Mouse (Mus musculus): ENCODE measurements around the gene Rabep2. TPM values are rescaled to one million over a fixed set of nuclear protein-coding genes. Genes with fewer than 3 reads are reported as not detected.
A peak's percentile ranks its signal among the peaks of the same experiment; 100 is the strongest.

Gene Rabep2
- polyA plus RNA-seq, 1 experiment from 2014 or later, result 18.7 TPM

DNA sequence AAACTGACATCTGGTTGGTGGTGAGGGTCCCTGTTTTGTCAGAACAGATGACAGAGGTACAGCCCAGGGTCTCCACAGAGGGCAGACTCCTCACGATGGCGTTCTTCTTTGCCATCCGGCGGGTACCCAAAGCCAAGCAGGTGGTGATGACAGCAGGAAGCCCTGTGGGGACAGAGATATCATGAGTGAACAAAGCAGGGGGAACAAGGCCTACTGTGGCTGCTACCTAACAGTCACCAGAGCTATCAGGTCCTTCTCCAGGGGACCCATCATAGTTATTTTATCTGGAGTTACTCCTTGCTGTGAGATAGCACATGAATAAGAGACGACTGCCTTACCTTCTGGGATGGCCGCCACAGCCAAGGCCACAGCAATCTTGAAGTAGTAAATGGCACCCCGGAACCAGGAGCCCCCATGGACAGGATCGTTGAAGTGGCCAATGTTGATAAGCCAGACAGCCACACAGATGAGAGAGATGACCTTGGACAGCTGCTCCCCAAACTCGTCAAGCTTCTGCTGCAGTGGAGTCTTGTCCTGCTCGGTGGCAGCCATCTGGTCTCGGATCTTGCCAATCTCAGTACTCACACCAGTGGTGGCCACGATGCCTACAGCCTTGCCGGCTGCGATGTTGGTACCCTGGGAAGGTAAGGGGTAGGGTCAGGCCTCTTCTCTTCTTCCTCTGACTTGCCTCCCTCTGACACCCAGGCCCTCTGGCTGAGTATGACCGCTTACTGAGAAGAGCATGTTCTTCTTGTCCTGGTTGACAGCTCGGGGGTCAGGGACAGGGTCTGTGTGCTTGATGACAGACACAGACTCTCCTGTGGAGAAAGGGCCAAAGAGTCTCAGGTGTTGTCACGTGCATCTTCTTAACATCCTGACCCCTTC lies 28.1 kb downstream of the Rabep2 start:
- Histone ChIP-seq H3K36me3 (ENCODE audit: poor library complexity, severe bottlenecking) (no peaks in the 10 kb centered on the region), H3K4me2 (no peak overlapping the region), H3K27me3 (no peaks in the 10 kb centered on the region), H3K9ac (no peak overlapping the region), H3K4me1 (no peaks in the 10 kb centered on the region), H3K9me3 (replicated peaks) (no peaks in the 10 kb centered on the region), H3K4me3 (no peak overlapping the region), H3K27ac (no peak overlapping the region)
- no peak for ATAC-seq
- WGBS, result 88% methylated on average over 17 of the region's 17 CpGs

DNA sequence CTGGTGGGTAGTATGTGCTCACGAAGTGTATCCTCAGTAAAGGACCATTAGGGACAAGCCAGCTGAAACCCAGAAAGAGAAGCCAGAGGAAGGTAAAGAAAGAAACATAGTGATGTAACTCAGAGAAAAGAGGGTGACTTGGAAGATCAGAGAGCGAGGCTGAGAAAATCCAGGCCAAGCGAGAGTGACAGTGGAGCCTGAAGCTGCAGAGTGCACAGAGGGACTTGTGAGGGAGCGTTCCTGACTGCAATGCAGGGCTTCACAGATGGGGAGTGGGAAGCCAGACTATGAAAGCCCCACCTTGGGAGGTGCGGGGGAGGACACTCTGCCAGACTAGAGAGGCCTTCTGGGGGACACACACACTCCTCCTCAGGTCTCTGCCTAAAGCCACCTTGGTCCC lies 29.7 kb downstream of the Rabep2 start:
- H3K27me3 ChIP-seq, result no peaks in the 10 kb centered on the region
- no peaks in the 10 kb centered on the region for H3K9me3 ChIP-seq (replicated peaks)
- no peaks in the 10 kb centered on the region for H3K4me1 ChIP-seq
- no peak for ATAC-seq
- H3K4me2 ChIP-seq, result no peak overlapping the region
- H3K4me3 ChIP-seq, result no peak overlapping the region
- WGBS, result 84% methylated on average over 5 of the region's 5 CpGs
- no peaks in the 10 kb centered on the region for H3K36me3 ChIP-seq (ENCODE audit: poor library complexity, severe bottlenecking)
- H3K9ac ChIP-seq, result no peak overlapping the region
- H3K27ac ChIP-seq, result no peak overlapping the region

DNA sequence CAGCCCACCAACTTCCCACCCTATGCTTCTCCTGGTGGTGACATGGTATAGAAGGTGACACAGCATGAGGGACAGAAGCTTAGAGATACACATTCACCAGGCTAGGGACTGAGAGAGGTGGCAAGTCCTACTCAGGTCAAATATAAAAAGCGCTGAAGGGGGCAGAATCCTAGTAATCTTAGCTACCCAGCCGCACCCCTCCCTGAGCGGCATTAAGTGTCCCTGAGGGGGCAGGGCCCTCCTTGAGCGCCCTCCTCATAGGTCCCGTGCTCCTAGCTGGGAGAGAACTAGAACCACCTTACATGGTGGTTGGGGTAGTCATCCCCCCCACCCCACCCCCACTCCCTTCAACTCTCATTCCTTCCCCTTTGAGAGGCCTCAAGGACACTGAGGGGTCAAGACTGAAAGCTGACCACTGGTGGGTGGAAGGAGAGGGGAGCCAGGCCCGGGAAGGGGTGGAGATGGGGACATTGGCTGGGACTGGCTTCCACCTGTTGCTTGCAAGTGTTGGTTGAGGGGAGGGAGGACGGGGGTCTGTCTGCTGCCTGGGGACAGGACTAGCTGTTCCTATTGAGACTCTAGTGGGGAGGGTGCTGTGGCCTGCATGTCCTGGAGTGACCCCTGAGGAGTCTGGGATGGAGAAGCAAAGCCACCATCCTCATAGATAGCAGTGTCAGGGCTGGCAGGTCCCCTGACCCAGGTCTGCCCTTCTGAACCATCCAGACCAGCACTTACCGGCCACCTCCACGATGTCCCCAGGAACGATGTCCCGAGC lies 30.5 kb downstream of the Rabep2 start:
- H3K36me3 ChIP-seq (ENCODE audit: poor library complexity, severe bottlenecking), result no peaks in the 10 kb centered on the region
- no peak overlapping the region for H3K27ac ChIP-seq
- no peak overlapping the region for H3K4me2 ChIP-seq
- no peaks in the 10 kb centered on the region for H3K4me1 ChIP-seq
- ATAC-seq, result no peak
- no peaks in the 10 kb centered on the region for H3K9me3 ChIP-seq (replicated peaks)
- no peak overlapping the region for H3K9ac ChIP-seq
- WGBS, result 86% methylated on average over 11 of the region's 11 CpGs
- H3K27me3 ChIP-seq, result no peaks in the 10 kb centered on the region
- no peak overlapping the region for H3K4me3 ChIP-seq

DNA sequence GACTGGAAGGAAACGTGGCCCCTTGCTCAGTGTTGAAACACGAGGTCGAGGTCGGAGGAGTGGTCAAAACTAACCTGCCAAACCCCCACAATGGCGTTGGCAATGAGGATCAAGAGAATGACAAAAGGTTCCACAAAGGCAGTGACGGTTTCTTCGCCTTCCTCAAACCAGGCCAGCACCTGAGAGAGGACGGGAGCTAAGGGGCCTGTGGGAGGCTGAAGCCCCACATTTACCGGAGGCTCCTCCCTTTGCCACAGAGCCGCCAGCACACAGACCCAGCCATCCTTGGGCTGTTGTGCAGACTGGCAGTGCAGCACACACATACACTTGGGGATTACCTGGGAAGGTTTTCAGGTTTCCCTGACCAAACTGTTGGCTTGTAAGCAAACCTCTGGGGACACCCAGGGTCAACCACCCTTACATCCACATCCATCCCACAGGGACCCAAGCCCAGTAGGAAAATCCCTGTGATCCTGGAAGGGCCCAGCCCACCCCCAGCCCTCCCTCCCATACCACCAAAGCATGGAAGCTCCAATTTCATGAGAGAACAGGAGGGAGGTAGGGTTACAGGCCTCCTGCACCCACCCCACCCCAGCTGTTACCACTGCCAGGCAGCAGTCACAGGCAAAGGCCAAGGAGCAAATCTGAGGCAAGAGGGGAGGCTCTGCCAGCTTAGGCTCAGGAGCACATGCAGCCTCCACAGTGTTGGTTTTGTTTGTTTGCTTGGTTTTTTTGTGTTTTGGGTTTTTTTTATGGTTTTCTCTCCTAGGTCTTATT lies 32.3 kb downstream of the Rabep2 start:
- ATAC-seq, result no peak

DNA sequence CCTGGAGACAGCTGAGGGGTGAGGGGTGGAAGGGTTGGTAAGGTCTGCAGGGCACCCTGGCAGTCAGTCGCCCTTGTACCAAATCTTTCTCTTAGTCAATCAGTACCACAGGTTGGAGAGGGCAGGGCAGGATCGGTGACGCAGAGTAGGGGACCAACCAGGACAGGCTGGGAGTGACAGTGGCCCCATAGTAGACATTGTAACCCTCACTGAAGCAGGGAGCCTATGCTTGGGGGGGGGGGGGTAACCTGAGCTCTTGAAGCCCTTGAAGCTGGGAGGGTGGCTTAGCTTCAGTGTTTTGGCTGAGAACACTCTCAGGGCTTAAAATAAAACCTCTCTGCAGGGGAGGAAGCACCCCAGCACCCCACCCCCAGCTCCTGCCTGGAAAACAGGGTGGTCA lies 33.1 kb downstream of the Rabep2 start:
- H3K9ac ChIP-seq, result no peak overlapping the region; the same call in 1 of the 2 replicates
- no peak for ATAC-seq
- no peak overlapping the region for H3K27ac ChIP-seq
- H3K4me3 ChIP-seq, result no peak overlapping the region
- H3K4me2 ChIP-seq, result no peak overlapping the region
- 69% methylated on average over 3 of the region's 3 CpGs for WGBS
- H3K36me3 ChIP-seq (ENCODE audit: poor library complexity, severe bottlenecking), result peaks cover 7% of the 10 kb centered on the region; the same call in 1 of the 2 replicates
- no peaks in the 10 kb centered on the region for H3K27me3 ChIP-seq
- no peaks in the 10 kb centered on the region for H3K4me1 ChIP-seq
- no peaks in the 10 kb centered on the region for H3K9me3 ChIP-seq (replicated peaks)

More for the DNA sequence above, 32.3 kb downstream of the Rabep2 start:
- no peak overlapping the region for H3K27ac ChIP-seq
- no peak overlapping the region for H3K4me2 ChIP-seq
- no peak overlapping the region for H3K4me3 ChIP-seq
- WGBS, result 50% methylated on average over 10 of the region's 10 CpGs
- no peaks in the 10 kb centered on the region for H3K27me3 ChIP-seq
- no peaks in the 10 kb centered on the region for H3K9me3 ChIP-seq (replicated peaks)
- H3K36me3 ChIP-seq (ENCODE audit: poor library complexity, severe bottlenecking), result no peaks in the 10 kb centered on the region
- no peaks in the 10 kb centered on the region for H3K4me1 ChIP-seq
- H3K9ac ChIP-seq, result no peak overlapping the region

DNA sequence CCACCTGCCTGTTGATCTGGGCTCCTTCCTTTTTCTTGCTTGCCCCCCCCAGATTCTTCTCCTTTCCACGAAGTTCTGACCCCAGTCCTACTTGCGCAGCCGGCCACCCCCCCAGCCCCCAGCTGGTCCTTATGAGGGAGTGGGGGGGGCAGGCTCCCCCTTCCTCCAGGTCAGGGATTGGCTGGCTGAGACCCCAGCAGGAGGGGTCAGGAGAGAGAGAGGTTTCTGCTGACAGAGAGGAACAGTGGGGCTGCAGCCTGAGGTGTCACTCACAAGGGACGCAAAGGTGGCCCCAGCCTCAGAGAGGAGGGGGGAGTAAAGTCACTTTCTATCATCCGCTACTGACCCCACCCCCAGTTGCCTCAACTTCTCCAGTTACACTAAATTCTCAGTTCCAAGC lies 34.4 kb downstream of the Rabep2 start, which contains the start of gene Atp2a1:
TSS of gene Atp2a1 (minus strand) at position 105 of the 400 bp plus-strand sequence.
- H3K4me1 ChIP-seq, result no peaks in the 10 kb centered on the region
- no peak within 1 kb of the TSS for H3K27ac ChIP-seq
- H3K9ac ChIP-seq, result peak within 1 kb of the TSS; percentile 40
- no peaks in the 10 kb centered on the region for H3K27me3 ChIP-seq
- no peak within 1 kb of the TSS for H3K4me3 ChIP-seq
- no peak within 1 kb of the TSS for H3K4me2 ChIP-seq
- WGBS, result 45% methylated on average over 5 of the region's 5 CpGs
- ATAC-seq, result no peak
- peaks cover 21% of the 10 kb centered on the region for H3K36me3 ChIP-seq (ENCODE audit: poor library complexity, severe bottlenecking)
- H3K9me3 ChIP-seq (replicated peaks), result no peaks in the 10 kb centered on the region

DNA sequence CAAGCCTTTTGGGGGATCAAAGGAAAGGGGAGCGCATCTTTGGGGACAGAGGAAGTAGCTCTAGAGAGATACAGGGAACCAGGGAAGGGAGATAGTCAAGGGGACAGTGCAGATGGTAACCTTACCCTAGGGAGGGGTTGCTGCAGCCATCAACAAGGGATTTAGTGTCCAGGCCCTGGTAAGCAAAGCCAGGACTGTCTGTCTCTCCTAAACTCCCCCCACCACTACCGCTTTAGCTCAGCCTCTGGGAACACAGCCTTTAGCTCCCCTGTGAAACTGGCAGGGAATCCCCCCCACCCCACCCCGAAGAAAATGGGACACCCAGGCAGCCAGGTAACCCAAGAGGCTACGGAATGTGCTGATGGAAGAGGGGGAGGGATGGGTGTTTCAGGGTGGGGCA lies 35.0 kb downstream of the Rabep2 start:
- Histone ChIP-seq H3K9ac (no peak overlapping the region), H3K27me3 (no peaks in the 10 kb centered on the region), H3K36me3 (ENCODE audit: poor library complexity, severe bottlenecking) (peaks cover 27% of the 10 kb centered on the region), H3K9me3 (replicated peaks) (no peaks in the 10 kb centered on the region), H3K4me1 (no peaks in the 10 kb centered on the region), H3K4me2 (no peak overlapping the region), H3K27ac (no peak overlapping the region), H3K4me3 (no peak overlapping the region)
- ATAC-seq, result no peak
- 59% methylated on average over 4 of the region's 4 CpGs for WGBS

DNA sequence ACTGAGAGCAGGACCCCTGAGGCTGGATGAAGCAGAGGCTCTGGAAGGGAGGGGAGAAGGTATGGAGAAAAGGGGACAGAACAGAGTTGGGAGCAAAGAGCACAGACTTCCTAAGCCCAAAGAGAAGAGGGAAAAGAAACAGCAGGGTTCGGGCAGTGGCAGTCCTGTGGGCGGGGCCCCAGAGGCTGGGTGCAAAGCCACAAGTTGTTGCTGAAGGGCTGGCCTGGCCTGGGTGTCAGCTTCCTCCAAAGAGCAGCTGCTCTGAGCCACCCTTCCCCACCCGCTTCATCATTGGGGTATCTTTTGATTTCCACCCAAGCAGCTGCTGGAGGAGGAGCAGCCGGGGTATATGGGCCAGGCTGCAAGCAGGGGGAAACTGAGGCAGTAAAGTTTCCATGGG lies 35.6 kb downstream of the Rabep2 start:
- Histone ChIP-seq H3K27me3 (no peaks in the 10 kb centered on the region), H3K4me1 (no peaks in the 10 kb centered on the region), H3K4me3 (no peak overlapping the region), H3K27ac (no peak overlapping the region), H3K36me3 (ENCODE audit: poor library complexity, severe bottlenecking) (peaks cover 32% of the 10 kb centered on the region), H3K9ac (no peak overlapping the region), H3K9me3 (replicated peaks) (no peaks in the 10 kb centered on the region), H3K4me2 (no peak overlapping the region)
- 53% methylated on average over 4 of the region's 4 CpGs for WGBS
- no peak for ATAC-seq

DNA sequence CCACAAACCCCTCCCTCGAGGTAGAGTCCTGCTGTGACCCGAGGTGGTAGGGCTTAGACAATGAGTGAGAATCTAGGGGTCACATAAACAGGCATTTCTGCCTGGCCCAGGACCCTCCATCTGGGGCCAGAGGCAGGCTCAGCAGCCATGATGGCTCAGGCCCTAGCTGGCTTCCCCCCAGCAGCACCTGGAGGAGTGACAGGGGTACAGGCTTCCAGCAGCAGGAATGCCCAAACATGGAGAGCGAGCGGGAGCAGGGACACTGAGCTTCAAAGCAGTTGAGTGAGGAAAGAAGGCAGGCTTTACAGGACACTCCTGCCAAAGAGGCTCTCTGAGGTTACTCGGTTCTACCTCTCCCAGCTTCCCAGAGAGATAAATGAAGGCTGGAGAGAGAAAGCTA lies 36.3 kb downstream of the Rabep2 start:
- no peak overlapping the region for H3K27ac ChIP-seq
- H3K36me3 ChIP-seq (ENCODE audit: poor library complexity, severe bottlenecking), result peaks cover 39% of the 10 kb centered on the region
- ATAC-seq, result no peak

DNA sequence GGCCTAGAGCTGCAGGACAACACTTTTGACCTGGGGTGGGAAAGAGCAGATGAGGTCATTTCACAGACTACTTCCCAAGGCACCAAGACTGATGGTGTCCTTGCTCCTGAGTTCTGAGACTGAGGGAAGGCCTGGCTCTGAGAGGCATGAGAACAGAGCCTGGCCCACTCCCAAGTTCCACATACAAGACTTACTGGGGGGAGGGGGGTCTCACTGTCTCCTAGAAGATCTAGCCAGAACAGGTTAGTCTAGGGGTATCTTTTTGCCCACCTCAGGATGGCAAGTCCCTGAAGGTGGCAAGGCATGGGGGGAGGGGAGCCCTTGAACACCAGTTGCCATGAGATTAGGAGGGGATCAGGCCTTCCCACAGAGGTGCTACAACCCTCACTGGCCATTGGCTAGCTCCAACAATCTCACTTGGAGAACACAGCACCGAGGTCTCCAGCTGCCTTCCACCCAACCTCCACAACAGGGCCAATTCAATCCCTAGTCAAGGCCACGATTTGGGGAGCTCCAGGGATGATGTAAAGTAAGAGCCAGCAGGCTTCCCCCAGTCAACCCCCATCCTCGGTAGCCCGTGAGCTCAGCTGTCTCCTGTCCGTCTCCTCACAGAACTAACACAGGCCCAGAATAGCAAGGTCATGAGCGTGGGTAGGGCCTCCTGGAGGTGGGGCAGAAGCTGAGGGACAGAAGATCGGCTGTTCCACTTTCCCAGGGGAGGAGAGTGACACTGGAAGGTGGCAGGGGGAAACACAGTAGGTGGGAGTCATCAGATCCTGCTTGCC lies 36.9 kb downstream of the Rabep2 start:
- Histone ChIP-seq H3K9ac (no peak overlapping the region), H3K27ac (no peak overlapping the region; the same call in 1 of the 2 replicates), H3K4me3 (no peak overlapping the region), H3K36me3 (ENCODE audit: poor library complexity, severe bottlenecking) (peaks cover 45% of the 10 kb centered on the region), H3K27me3 (no peaks in the 10 kb centered on the region), H3K4me1 (no peaks in the 10 kb centered on the region), H3K4me2 (no peak overlapping the region), H3K9me3 (replicated peaks) (no peaks in the 10 kb centered on the region)
- WGBS, result 59% methylated on average over 7 of the region's 7 CpGs
- no peak for ATAC-seq

More for the DNA sequence above, 36.3 kb downstream of the Rabep2 start:
- Histone ChIP-seq H3K4me3 (no peak overlapping the region), H3K4me2 (no peak overlapping the region), H3K27me3 (no peaks in the 10 kb centered on the region), H3K4me1 (no peaks in the 10 kb centered on the region), H3K9me3 (replicated peaks) (no peaks in the 10 kb centered on the region), H3K9ac (no peak overlapping the region)
- WGBS, result 37% methylated on average over 5 of the region's 5 CpGs

DNA sequence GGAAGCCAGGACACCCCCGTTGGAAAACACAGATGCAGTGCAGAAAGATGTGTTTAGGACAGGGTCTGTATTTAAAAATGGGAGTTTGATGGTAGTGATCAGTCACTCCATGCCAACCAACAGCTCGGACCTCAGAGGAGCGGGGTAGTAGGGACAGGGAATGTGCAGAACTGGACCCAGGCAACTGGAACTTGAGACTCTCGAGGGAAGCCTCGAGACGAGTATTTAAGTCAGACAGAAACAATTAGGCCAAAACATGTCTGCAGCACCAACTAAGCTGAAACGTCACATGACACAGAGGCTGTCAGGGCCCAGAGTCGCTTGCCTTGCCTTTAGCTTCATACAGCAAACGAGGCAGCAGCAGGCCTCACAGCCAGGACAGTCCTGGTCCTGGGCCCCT lies 37.6 kb downstream of the Rabep2 start:
- no peaks in the 10 kb centered on the region for H3K9me3 ChIP-seq (replicated peaks)
- no peak overlapping the region for H3K4me3 ChIP-seq
- H3K9ac ChIP-seq, result no peak overlapping the region
- 78% methylated on average over 9 of the region's 9 CpGs for WGBS
- no peaks in the 10 kb centered on the region for H3K4me1 ChIP-seq
- H3K36me3 ChIP-seq (ENCODE audit: poor library complexity, severe bottlenecking), result peaks cover 52% of the 10 kb centered on the region
- no peak overlapping the region for H3K27ac ChIP-seq
- ATAC-seq, result no peak
- H3K4me2 ChIP-seq, result no peak overlapping the region
- no peaks in the 10 kb centered on the region for H3K27me3 ChIP-seq
